Mouse (Mus musculus) embryonic facial prominence, embryonic 12.5 days (tissue): ENCODE measurements around the gene Usp13. TPM values are rescaled to one million over a fixed set of nuclear protein-coding genes. Genes with fewer than 3 reads are reported as not detected.

ENCODE experiments used
- ATAC-seq: fragments of 200-750 bp; cut with Nextera tagmentation; 2 replicates; pipeline ENCODE4 v1.8.0; 2017; ENCODE audit not compliant: insufficient number of reproducible peaks, insufficient read depth, low FRiP score, low TSS enrichment
- H3K27ac ChIP-seq: fragments of 300-500 bp; sonication (generic); 2 replicates; pipeline ENCODE4 v1.5.1; 2016; ENCODE audit warnings: mild to moderate bottlenecking
- H3K27me3 ChIP-seq: fragments of 300-500 bp; sonication (generic); 2 replicates; pipeline ENCODE4 v1.6.1; 2016; ENCODE audit warnings: mild to moderate bottlenecking, moderate library complexity
- H3K36me3 ChIP-seq: fragments of 300-500 bp; sonication (generic); 2 replicates; pipeline ENCODE4 v1.6.1; 2016; ENCODE audit warnings: mild to moderate bottlenecking
- H3K4me1 ChIP-seq: fragments of 300-500 bp; sonication (generic); 2 replicates; pipeline ENCODE4 v1.6.1; 2016
- H3K4me2 ChIP-seq: fragments of 300-500 bp; sonication (generic); replicated peaks from 2 replicates; pipeline ENCODE4 v1.6.1; 2016; ENCODE audit warnings: mild to moderate bottlenecking, moderate library complexity
- H3K4me3 ChIP-seq: fragments of 300-500 bp; sonication (generic); 2 replicates; pipeline ENCODE4 v1.5.1; 2016; ENCODE audit warnings: mild to moderate bottlenecking
- H3K9ac ChIP-seq: fragments of 300-500 bp; sonication (generic); 2 replicates; pipeline ENCODE4 v1.6.1; 2016; ENCODE audit warnings: mild to moderate bottlenecking, moderate library complexity
- H3K9me3 ChIP-seq: fragments of 300-500 bp; sonication (generic); 2 replicates; pipeline ENCODE4 v1.6.1; 2016; ENCODE audit warnings: mild to moderate bottlenecking, moderate library complexity
- WGBS: fragments of 180-500 bp; shearing (Covaris S2); methylation state at CpG from one replicate; pipeline ENCODE4 v1.1.7; 2016; 5-methylcytosine and 5-hydroxymethylcytosine counted together
- polyA plus RNA-seq: library from polyadenylated mRNA; unstranded; fragments of >200 nt; fragmentation: Nextera tagmentation; extraction: Ambion mirVana; gene quantifications from 2 replicates; pipeline ENCODE4 v1.2.1, GENCODE M21; 2016

The Usp13 gene
- 7.5 and 8.6 TPM in 2 replicates for polyA plus RNA-seq

- WGBS, result under 1% methylated on average over 79 of the region's 84 CpGs
- peak within 1 kb of the TSS; percentile 80 for H3K9ac ChIP-seq
- H3K36me3 ChIP-seq, result no peaks in the 10 kb centered on the region
Observed at GRCm38 (mm10) chr3:32817357-32818326, at the start of gene Usp13. Gene Usp13 (plus strand): TSS chr3:32817546.

GRCm38 (mm10) chr3:32770781-32771180, 46.6 kb upstream of the Usp13 start:
- WGBS, result 80% methylated on average over 2 of the region's 2 CpGs
- no peaks in the 10 kb centered on the region for H3K4me1 ChIP-seq
- no peaks in the 10 kb centered on the region for H3K27me3 ChIP-seq
- no peak for ATAC-seq
- H3K36me3 ChIP-seq, result no peaks in the 10 kb centered on the region
- no peak overlapping the region for H3K9ac ChIP-seq
- H3K4me2 ChIP-seq, result no peak overlapping the region
- no peaks in the 10 kb centered on the region for H3K9me3 ChIP-seq
- no peak overlapping the region for H3K27ac ChIP-seq
- no peak overlapping the region for H3K4me3 ChIP-seq

More at GRCm38 (mm10) chr3:32817357-32818326, at the start of gene Usp13:
- Histone ChIP-seq H3K27ac (peak within 1 kb of the TSS; percentile 91), H3K4me3 (peak within 1 kb of the TSS; percentile 73), H3K27me3 (no peaks in the 10 kb centered on the region), H3K4me1 (peaks cover 6% of the 10 kb centered on the region; the same call in 1 of the 2 replicates), H3K9me3 (no peaks in the 10 kb centered on the region), H3K4me2 (peak within 1 kb of the TSS; percentile 74)
- peak; percentile 84 for ATAC-seq

GRCm38 (mm10) chr3:32817001-32817356, 367 bp upstream of the Usp13 start:
- Histone ChIP-seq H3K36me3 (no peaks in the 10 kb centered on the region), H3K9ac (peak overlapping the region; percentile 80), H3K4me1 (no peaks in the 10 kb centered on the region; the same call in 1 of the 2 replicates), H3K4me2 (peak overlapping the region; percentile 74), H3K27me3 (no peaks in the 10 kb centered on the region), H3K27ac (peak overlapping the region; percentile 91; the same call in 1 of the 2 replicates), H3K4me3 (peak overlapping the region; percentile 73), H3K9me3 (no peaks in the 10 kb centered on the region)
- peak; percentile 25; the same call in 1 of the 2 replicates for ATAC-seq
- WGBS, result 6% methylated on average over 9 of the region's 9 CpGs

GRCm38 (mm10) chr3:32818327-32818900, 1.1 kb downstream of the Usp13 start:
- Histone ChIP-seq H3K4me2 (peak overlapping the region; percentile 74), H3K4me3 (peak overlapping the region; percentile 73), H3K4me1 (peaks cover 9% of the 10 kb centered on the region; the same call in 1 of the 2 replicates), H3K9ac (0 out of 2 replicates have a peak overlapping the region, but pooled peaks have one; percentile 10), H3K27ac (no peak overlapping the region), H3K27me3 (no peaks in the 10 kb centered on the region), H3K9me3 (no peaks in the 10 kb centered on the region), H3K36me3 (no peaks in the 10 kb centered on the region)
- no peak for ATAC-seq
- 6% methylated on average over 12 of the region's 12 CpGs for WGBS

GRCm38 (mm10) chr3:32822620-32823019, 5.3 kb downstream of the Usp13 start:
- H3K36me3 ChIP-seq, result no peaks in the 10 kb centered on the region
- H3K4me2 ChIP-seq, result no peak overlapping the region
- H3K27me3 ChIP-seq, result no peaks in the 10 kb centered on the region
- ATAC-seq, result no peak
- H3K9ac ChIP-seq, result no peak overlapping the region; the same call in 1 of the 2 replicates
- 64% methylated on average over 3 of the region's 3 CpGs for WGBS
- no peak overlapping the region for H3K27ac ChIP-seq
- no peaks in the 10 kb centered on the region for H3K9me3 ChIP-seq
- H3K4me1 ChIP-seq, result peaks cover 9% of the 10 kb centered on the region; the same call in 1 of the 2 replicates
- H3K4me3 ChIP-seq, result no peak overlapping the region

GRCm38 (mm10) chr3:32824923-32825322, 7.6 kb downstream of the Usp13 start:
- no peaks in the 10 kb centered on the region for H3K27me3 ChIP-seq
- ATAC-seq, result no peak
- H3K4me1 ChIP-seq, result peaks cover 9% of the 10 kb centered on the region; the same call in 1 of the 2 replicates
- H3K4me3 ChIP-seq, result no peak overlapping the region
- no peak overlapping the region for H3K27ac ChIP-seq
- H3K36me3 ChIP-seq, result no peaks in the 10 kb centered on the region
- no peak overlapping the region for H3K9ac ChIP-seq
- H3K9me3 ChIP-seq, result no peaks in the 10 kb centered on the region
- H3K4me2 ChIP-seq, result no peak overlapping the region
- WGBS, result 72% methylated on average over 5 of the region's 5 CpGs

- no peak overlapping the region for H3K9ac ChIP-seq
- no peaks in the 10 kb centered on the region for H3K9me3 ChIP-seq
- WGBS, result 69% methylated on average over 3 of the region's 3 CpGs
- no peaks in the 10 kb centered on the region for H3K36me3 ChIP-seq
- no peak overlapping the region for H3K27ac ChIP-seq
- no peaks in the 10 kb centered on the region for H3K27me3 ChIP-seq
- no peak overlapping the region for H3K4me3 ChIP-seq
- no peak overlapping the region for H3K4me2 ChIP-seq
- ATAC-seq, result no peak
- H3K4me1 ChIP-seq, result peaks cover 9% of the 10 kb centered on the region; the same call in 1 of the 2 replicates
Observed at GRCm38 (mm10) chr3:32825964-32826479, 8.7 kb downstream of the Usp13 start.

GRCm38 (mm10) chr3:32826701-32827100, 9.4 kb downstream of the Usp13 start:
- Histone ChIP-seq H3K4me1 (peaks cover 9% of the 10 kb centered on the region; the same call in 1 of the 2 replicates), H3K4me3 (no peak overlapping the region), H3K4me2 (no peak overlapping the region), H3K27ac (no peak overlapping the region), H3K36me3 (no peaks in the 10 kb centered on the region), H3K9ac (no peak overlapping the region), H3K27me3 (no peaks in the 10 kb centered on the region), H3K9me3 (no peaks in the 10 kb centered on the region)
- no peak for ATAC-seq
- WGBS, result 81% methylated on average over 6 of the region's 6 CpGs

- Histone ChIP-seq H3K4me1 (no peaks in the 10 kb centered on the region), H3K27ac (no peak overlapping the region), H3K9me3 (no peaks in the 10 kb centered on the region), H3K27me3 (no peaks in the 10 kb centered on the region), H3K4me3 (no peak overlapping the region), H3K4me2 (no peak overlapping the region), H3K9ac (no peak overlapping the region), H3K36me3 (0 out of 2 replicates have a peak, but pooled peaks cover 4% of the 10 kb centered on the region)
- 63% methylated on average over 2 of the region's 2 CpGs for WGBS
- ATAC-seq, result no peak
Observed at GRCm38 (mm10) chr3:32833871-32834270, 16.5 kb downstream of the Usp13 start.

- ATAC-seq, result no peak
- no peaks in the 10 kb centered on the region for H3K9me3 ChIP-seq
- H3K27ac ChIP-seq, result no peak overlapping the region
- 80% methylated on average over 7 of the region's 7 CpGs for WGBS
- no peaks in the 10 kb centered on the region for H3K4me1 ChIP-seq
- H3K27me3 ChIP-seq, result no peaks in the 10 kb centered on the region
- no peak overlapping the region for H3K4me2 ChIP-seq
- H3K36me3 ChIP-seq, result 0 out of 2 replicates have a peak, but pooled peaks cover 8% of the 10 kb centered on the region
- H3K9ac ChIP-seq, result no peak overlapping the region
- no peak overlapping the region for H3K4me3 ChIP-seq
Observed at GRCm38 (mm10) chr3:32837847-32838246, 20.5 kb downstream of the Usp13 start.

GRCm38 (mm10) chr3:32856362-32857107, 39.2 kb downstream of the Usp13 start:
- H3K4me2 ChIP-seq, result no peak overlapping the region
- no peaks in the 10 kb centered on the region for H3K27me3 ChIP-seq
- H3K4me3 ChIP-seq, result no peak overlapping the region
- H3K9me3 ChIP-seq, result no peaks in the 10 kb centered on the region
- H3K36me3 ChIP-seq, result no peaks in the 10 kb centered on the region
- H3K27ac ChIP-seq, result no peak overlapping the region
- 82% methylated on average over 16 of the region's 16 CpGs for WGBS
- no peak for ATAC-seq
- H3K9ac ChIP-seq, result no peak overlapping the region
- no peaks in the 10 kb centered on the region for H3K4me1 ChIP-seq
